Mouse (Mus musculus): Measurements from ENCODE around the gene Eipr1. TPM values are rescaled to one million over a fixed set of nuclear protein-coding genes. Genes with fewer than 3 reads are reported as not detected.

Eipr1 gene
- polyA plus RNA-seq, 1 experiment, result 25.7 TPM

- H3K4me1 ChIP-seq (ENCODE audit: control insufficient read depth, insufficient read depth, low read length), result no peaks in the 10 kb centered on the region
- no peaks in the 10 kb centered on the region for H3K27me3 ChIP-seq (ENCODE audit: control insufficient read depth, insufficient read depth, low read length)
Observed at GRCm38 (mm10) chr12:28902132-28902531, 150.5 kb downstream of the Eipr1 start.

GRCm38 (mm10) chr12:28903082-28903481 is 151.5 kb downstream of the Eipr1 start:
- Histone ChIP-seq H3K27ac (ENCODE audit: control insufficient read depth, insufficient read depth, low read depth, low read length) (no peak overlapping the region), H3K27me3 (ENCODE audit: control insufficient read depth, insufficient read depth, low read length) (no peaks in the 10 kb centered on the region), H3K4me1 (ENCODE audit: control insufficient read depth, insufficient read depth, low read length) (no peaks in the 10 kb centered on the region), H3K4me3 (ENCODE audit: control insufficient read depth, low read depth, low read length) (no peak overlapping the region), H3K36me3 (ENCODE audit: control insufficient read depth, insufficient read depth, low read length) (no peaks in the 10 kb centered on the region)
- TF ChIP-seq CTCF (IDR thresholded peaks at IDR 0.05; ENCODE audit: control insufficient read depth, insufficient read depth, insufficient replicate concordance, low read depth, low read length), result no peak
- no peak for TF ChIP-seq POLR2A (IDR thresholded peaks at IDR 0.05; ENCODE audit: control insufficient read depth, low read depth, low read length)

More at GRCm38 (mm10) chr12:28902132-28902531, 150.5 kb downstream of the Eipr1 start:
- no peaks in the 10 kb centered on the region for H3K36me3 ChIP-seq (ENCODE audit: control insufficient read depth, insufficient read depth, low read length)
- H3K4me3 ChIP-seq (ENCODE audit: control insufficient read depth, low read depth, low read length), result no peak overlapping the region
- TF ChIP-seq CTCF (IDR thresholded peaks at IDR 0.05; ENCODE audit: control insufficient read depth, insufficient read depth, insufficient replicate concordance, low read depth, low read length) (no peak), POLR2A (IDR thresholded peaks at IDR 0.05; ENCODE audit: control insufficient read depth, low read depth, low read length) (no peak)
- H3K27ac ChIP-seq (ENCODE audit: control insufficient read depth, insufficient read depth, low read depth, low read length), result no peak overlapping the region

GRCm38 (mm10) chr12:28905486-28905885 is 153.9 kb downstream of the Eipr1 start:
- Histone ChIP-seq H3K36me3 (ENCODE audit: control insufficient read depth, insufficient read depth, low read length) (no peaks in the 10 kb centered on the region), H3K4me3 (ENCODE audit: control insufficient read depth, low read depth, low read length) (no peak overlapping the region), H3K27me3 (ENCODE audit: control insufficient read depth, insufficient read depth, low read length) (no peaks in the 10 kb centered on the region), H3K4me1 (ENCODE audit: control insufficient read depth, insufficient read depth, low read length) (no peaks in the 10 kb centered on the region; the same call in 1 of the 2 replicates), H3K27ac (ENCODE audit: control insufficient read depth, insufficient read depth, low read depth, low read length) (no peak overlapping the region)
- TF ChIP-seq CTCF (IDR thresholded peaks at IDR 0.05; ENCODE audit: control insufficient read depth, insufficient read depth, insufficient replicate concordance, low read depth, low read length), result no peak
- no peak for TF ChIP-seq POLR2A (IDR thresholded peaks at IDR 0.05; ENCODE audit: control insufficient read depth, low read depth, low read length)

- no peaks in the 10 kb centered on the region for H3K27me3 ChIP-seq (ENCODE audit: control insufficient read depth, insufficient read depth, low read length)
- no peaks in the 10 kb centered on the region for H3K36me3 ChIP-seq (ENCODE audit: control insufficient read depth, insufficient read depth, low read length)
- H3K4me1 ChIP-seq (ENCODE audit: control insufficient read depth, insufficient read depth, low read length), result no peaks in the 10 kb centered on the region; the same call in 1 of the 2 replicates
- TF ChIP-seq CTCF (IDR thresholded peaks at IDR 0.05; ENCODE audit: control insufficient read depth, insufficient read depth, insufficient replicate concordance, low read depth, low read length) (no peak), POLR2A (IDR thresholded peaks at IDR 0.05; ENCODE audit: control insufficient read depth, low read depth, low read length) (no peak)
- H3K4me3 ChIP-seq (ENCODE audit: control insufficient read depth, low read depth, low read length), result no peak overlapping the region
- H3K27ac ChIP-seq (ENCODE audit: control insufficient read depth, insufficient read depth, low read depth, low read length), result no peak overlapping the region
Observed at GRCm38 (mm10) chr12:28906016-28906415, 154.4 kb downstream of the Eipr1 start.

GRCm38 (mm10) chr12:28906809-28907297 is 155.2 kb downstream of the Eipr1 start:
- Histone ChIP-seq H3K36me3 (ENCODE audit: control insufficient read depth, insufficient read depth, low read length) (no peaks in the 10 kb centered on the region), H3K4me1 (ENCODE audit: control insufficient read depth, insufficient read depth, low read length) (no peaks in the 10 kb centered on the region; the same call in 1 of the 2 replicates), H3K27ac (ENCODE audit: control insufficient read depth, insufficient read depth, low read depth, low read length) (no peak overlapping the region), H3K27me3 (ENCODE audit: control insufficient read depth, insufficient read depth, low read length) (no peaks in the 10 kb centered on the region), H3K4me3 (ENCODE audit: control insufficient read depth, low read depth, low read length) (no peak overlapping the region)
- TF ChIP-seq POLR2A (IDR thresholded peaks at IDR 0.05; ENCODE audit: control insufficient read depth, low read depth, low read length), result no peak
- TF ChIP-seq CTCF (IDR thresholded peaks at IDR 0.05; ENCODE audit: control insufficient read depth, insufficient read depth, insufficient replicate concordance, low read depth, low read length), result no peak

- no peaks in the 10 kb centered on the region; the same call in 1 of the 2 replicates for H3K4me1 ChIP-seq (ENCODE audit: control insufficient read depth, insufficient read depth, low read length)
- no peaks in the 10 kb centered on the region for H3K27me3 ChIP-seq (ENCODE audit: control insufficient read depth, insufficient read depth, low read length)
- no peak for TF ChIP-seq POLR2A (IDR thresholded peaks at IDR 0.05; ENCODE audit: control insufficient read depth, low read depth, low read length)
- no peak for TF ChIP-seq CTCF (IDR thresholded peaks at IDR 0.05; ENCODE audit: control insufficient read depth, insufficient read depth, insufficient replicate concordance, low read depth, low read length)
- no peak overlapping the region for H3K27ac ChIP-seq (ENCODE audit: control insufficient read depth, insufficient read depth, low read depth, low read length)
- H3K4me3 ChIP-seq (ENCODE audit: control insufficient read depth, low read depth, low read length), result no peak overlapping the region
- no peaks in the 10 kb centered on the region for H3K36me3 ChIP-seq (ENCODE audit: control insufficient read depth, insufficient read depth, low read length)
Observed at GRCm38 (mm10) chr12:28907814-28908213, 156.2 kb downstream of the Eipr1 start.

- TF ChIP-seq POLR2A (IDR thresholded peaks at IDR 0.05; ENCODE audit: control insufficient read depth, low read depth, low read length) (no peak), CTCF (IDR thresholded peaks at IDR 0.05; ENCODE audit: control insufficient read depth, insufficient read depth, insufficient replicate concordance, low read depth, low read length) (no peak)
Observed at GRCm38 (mm10) chr12:28909851-28910250, 158.2 kb downstream of the Eipr1 start.

More at GRCm38 (mm10) chr12:28909851-28910250, 158.2 kb downstream of the Eipr1 start:
- H3K27ac ChIP-seq (ENCODE audit: control insufficient read depth, insufficient read depth, low read depth, low read length), result no peak overlapping the region
- peak overlapping the region; percentile 66; the same call in 1 of the 2 replicates for H3K4me3 ChIP-seq (ENCODE audit: control insufficient read depth, low read depth, low read length)
- no peaks in the 10 kb centered on the region for H3K36me3 ChIP-seq (ENCODE audit: control insufficient read depth, insufficient read depth, low read length)
- H3K27me3 ChIP-seq (ENCODE audit: control insufficient read depth, insufficient read depth, low read length), result no peaks in the 10 kb centered on the region
- no peaks in the 10 kb centered on the region; the same call in 1 of the 2 replicates for H3K4me1 ChIP-seq (ENCODE audit: control insufficient read depth, insufficient read depth, low read length)

Measured in testis, adult 2 months (tissue).